Mouse (Mus musculus) heart, postnatal 10 days (tissue): ENCODE measurements around the gene Hist2h3b. TPM values are rescaled to one million over a fixed set of nuclear protein-coding genes. Genes with fewer than 3 reads are reported as not detected.
"Not testable (repeated sequence)": the region's sequence is repeated elsewhere in the genome, so short reads cannot be mapped to it uniquely, and the experiment has no call there.

Source experiments
- DNase-seq, 2 experiments: peaks; one replicate each; pipeline ENCODE4 v3.0.0; 2021
- intact Hi-C: fragments of 180-260 bp; cut with DNase I; formaldehyde crosslinking; loops from one replicate; pipeline ENCODE4 v1.15.1; 2025
- microRNA-seq, 2 experiments: library from miRNA; unstranded; fragments of <30 nt; microRNA quantifications; one replicate each; pipeline ENCODE4 v1.2.0; 2022
- total RNA-seq, 2 experiments: library from RNA; stranded (reverse); gene quantifications; 2 replicates each; pipeline ENCODE4 v1.2.3; 2021

Gene Hist2h3b
- total RNA-seq, 2 experiments from 2014 or later, result 369 to 427 TPM

DNA sequence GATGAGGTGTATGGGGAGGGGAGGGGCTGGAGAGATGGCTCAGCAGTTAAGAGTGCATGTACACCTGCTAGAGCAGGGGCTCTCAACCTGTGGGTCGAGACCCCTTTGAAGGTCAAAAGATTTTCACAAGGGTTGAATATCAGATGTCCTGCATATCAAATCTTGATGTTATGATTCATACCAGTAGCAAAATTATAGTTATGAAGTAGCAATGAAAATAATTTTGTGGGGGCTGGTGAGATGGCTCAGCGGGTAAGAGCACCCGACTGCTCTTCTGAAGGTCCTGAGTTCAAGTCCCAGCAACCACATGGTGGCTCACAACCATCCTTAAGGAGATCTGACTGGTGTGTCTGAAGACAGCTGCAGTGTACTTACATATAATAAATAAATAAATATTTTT lies 22.3 kb downstream of the Hist2h3b start:
- DNase-seq, intact Hi-C loops: not testable (repeated sequence)

GRCm38 (mm10) chr3:96292641-96293040 lies 24.2 kb downstream of the Hist2h3b start:
- intact Hi-C loops, result no loop called here
- DNase-seq, result no peak

DNA sequence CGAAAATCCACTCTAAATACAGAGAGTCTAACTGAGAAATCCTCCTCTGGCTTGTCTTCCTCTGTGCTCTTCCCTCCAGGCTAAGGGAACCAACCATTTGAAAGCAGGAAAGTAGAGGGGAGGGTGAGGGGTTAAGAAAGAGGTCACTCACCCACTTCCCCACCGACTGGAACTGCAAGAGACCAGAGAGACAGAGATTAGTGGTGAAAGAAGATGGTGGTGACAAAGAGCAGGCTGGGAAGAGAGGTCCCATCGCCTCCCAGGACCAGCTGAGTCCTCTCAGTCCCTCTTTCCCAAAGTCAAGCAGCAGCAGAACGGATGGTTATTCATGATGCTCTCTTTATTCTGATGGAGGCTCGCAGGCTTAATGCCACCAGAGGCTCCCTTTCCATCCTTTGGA lies 24.9 kb downstream of the Hist2h3b start:
- intact Hi-C loops, result no loop called here
- no peak for DNase-seq

DNA sequence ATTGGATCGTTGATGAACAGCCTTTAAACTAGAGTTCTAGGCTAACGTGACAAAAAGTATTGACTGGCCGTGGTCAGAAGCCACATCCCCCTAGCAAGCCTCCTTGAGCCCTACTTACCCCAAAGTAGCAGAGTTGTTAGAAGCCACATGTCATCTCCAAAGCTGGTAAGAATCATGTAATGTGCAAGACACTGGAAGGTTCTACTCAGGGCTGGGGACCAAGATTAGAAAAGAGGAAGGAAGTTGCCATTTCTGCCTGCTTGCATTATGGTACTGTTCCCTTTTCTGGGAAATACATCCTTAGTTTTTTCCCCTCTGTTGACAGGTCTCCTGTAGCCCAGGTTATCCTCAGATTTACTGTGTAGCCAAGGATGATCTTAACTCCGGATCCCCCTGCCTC lies 25.3 kb downstream of the Hist2h3b start, which contains the start of gene Fcgr1:
Gene Fcgr1 (minus strand): TSS at position 183 of the 400 bp plus-strand sequence.
- intact Hi-C loops, result no loop called here

GRCm38 (mm10) chr3:96298360-96298759 lies 29.9 kb downstream of the Hist2h3b start:
- intact Hi-C loops, result no loop called here
- no peak for DNase-seq

More for the DNA sequence above, 25.3 kb downstream of the Hist2h3b start, which contains the start of gene Fcgr1:
- DNase-seq, result no peak

GRCm38 (mm10) chr3:96299562-96299961 lies 31.1 kb downstream of the Hist2h3b start:
- no peak for DNase-seq
- intact Hi-C loops, result no loop called here

DNA sequence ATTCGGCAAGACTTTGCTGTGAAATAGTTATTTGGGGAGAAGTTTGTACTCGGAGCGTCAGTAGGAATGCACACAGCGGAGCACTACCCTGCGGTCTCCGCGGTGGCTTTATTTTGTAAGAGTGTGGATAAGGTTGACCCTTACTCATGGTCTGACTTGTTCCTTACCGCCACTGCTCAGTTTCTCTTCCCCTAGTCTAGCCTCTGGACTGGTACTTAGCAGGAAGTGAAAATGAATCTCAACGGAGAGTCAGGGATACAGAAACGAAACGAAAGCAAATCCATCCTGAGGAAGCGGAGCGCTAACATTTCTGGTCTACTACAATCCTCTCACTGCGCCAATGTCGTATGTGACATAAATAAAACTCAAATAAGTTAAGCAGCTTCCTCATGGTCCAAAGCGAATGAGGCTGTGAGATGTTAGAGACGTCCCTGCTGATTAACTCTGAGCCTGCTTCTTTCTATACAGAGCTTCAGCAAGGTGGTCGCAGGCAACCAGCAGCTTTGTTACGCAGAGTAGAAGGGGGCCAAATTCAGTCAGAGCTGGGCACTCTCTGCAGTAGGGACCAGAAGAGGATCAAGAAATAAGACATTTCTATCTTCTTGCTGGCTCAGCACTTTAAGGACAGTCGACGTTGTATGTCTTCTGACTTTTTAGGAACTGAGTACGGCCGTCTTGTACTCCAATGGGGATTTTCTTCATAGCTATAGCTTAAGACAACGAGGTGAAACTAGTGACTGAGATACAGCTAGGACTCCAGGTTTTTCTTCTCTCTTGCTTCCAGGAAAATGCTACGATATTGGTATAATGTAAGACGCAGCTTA lies 32.5 kb downstream of the Hist2h3b start:
- intact Hi-C loops, result no loop called here
- DNase-seq, result peak; percentile 14 to 18

- DNase-seq, result no peak
- intact Hi-C loops, result no loop called here
These were observed 33.6 kb downstream of the Hist2h3b start for GRCm38 (mm10) chr3:96302076-96302475.

DNA sequence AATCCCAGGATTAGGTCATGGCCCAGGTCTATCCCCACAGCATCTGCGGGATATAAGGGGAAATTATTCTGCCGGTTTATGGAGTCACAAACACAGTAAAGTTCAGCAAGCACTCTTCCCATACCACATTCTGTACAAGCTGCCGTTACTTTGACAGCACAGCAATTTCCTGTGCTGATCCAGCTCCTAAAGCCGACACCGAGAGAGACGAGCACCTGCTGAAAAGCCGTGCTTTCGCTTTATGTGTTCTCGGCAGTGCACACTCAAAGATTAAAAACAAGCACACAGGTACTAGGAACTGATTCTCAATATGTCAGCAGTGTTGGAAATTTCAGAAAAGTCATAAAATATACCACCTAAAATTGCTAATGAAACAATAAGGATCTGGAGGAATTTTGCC lies 38.1 kb downstream of the Hist2h3b start:
- intact Hi-C loops, result no loop called here

GRCm38 (mm10) chr3:96309441-96309840 lies 41.0 kb downstream of the Hist2h3b start:
- intact Hi-C loops, result no loop called here
- no peak for DNase-seq

More for the DNA sequence above, 38.1 kb downstream of the Hist2h3b start:
- DNase-seq, result no peak

DNA sequence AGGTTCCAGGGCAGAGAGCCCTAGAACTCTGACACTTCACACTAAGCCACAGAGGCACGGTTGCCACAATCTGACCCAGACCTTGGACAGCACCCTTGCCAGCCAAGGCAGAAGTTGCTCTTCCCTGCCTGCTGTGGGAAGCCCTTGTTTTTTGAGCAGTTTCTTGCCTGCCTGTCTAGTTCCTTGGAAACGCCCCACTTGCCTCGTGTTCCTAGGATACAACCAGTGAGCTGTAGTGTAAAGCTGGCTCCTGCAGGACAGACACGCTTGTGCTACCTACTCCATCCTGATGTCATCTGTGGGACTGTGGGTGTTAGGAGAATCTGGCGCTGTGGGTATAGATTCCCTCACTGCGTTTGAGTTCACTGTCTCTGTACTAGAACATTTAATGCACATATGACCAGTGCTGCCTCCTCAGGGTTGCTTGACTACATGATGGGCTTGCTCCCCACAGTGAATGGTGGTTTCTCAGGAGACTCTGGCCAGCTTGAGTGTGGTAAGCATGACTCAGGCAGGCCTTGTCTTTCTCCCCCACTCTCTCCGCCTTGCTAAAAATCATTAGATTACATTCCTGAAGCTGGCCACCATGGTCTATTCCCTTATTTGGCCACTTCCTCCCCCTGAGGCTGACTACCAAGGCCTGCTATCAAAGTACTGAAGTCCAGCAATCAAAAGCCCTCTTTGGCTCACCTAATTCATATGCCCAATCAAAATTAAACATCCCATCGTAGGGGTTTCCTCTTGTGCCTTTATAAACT lies 44.1 kb downstream of the Hist2h3b start:
- intact Hi-C loops, result no loop called here
- no peak for DNase-seq

Small RNAs within 50 kb of the gene (microRNA-seq; reads per million reads assigned to microRNA genes)
- gene Gm44492 (0 to 0.70 reads per million in 2 experiments), gene Gm47311 (0 reads per million in 2 experiments), gene Gm47313 (0 reads per million in 2 experiments)

Other genes with a start within 250 kb of the Hist2h3b start
- 10 to 100 TPM; 24.7 to 34.4 TPM for gene Vps45, start 210.2 kb upstream of the Hist2h3b start, total RNA-seq
- 10 to 100 TPM; 50.9 to 51.0 TPM for gene Otud7b, start 164.1 kb upstream of the Hist2h3b start, total RNA-seq
- gene Mtmr11, start 106.7 kb upstream of the Hist2h3b start, total RNA-seq, result 1 to 10 TPM; 6.6 to 7.8 TPM
- gene Sf3b4, start 96.3 kb upstream of the Hist2h3b start, total RNA-seq, result 10 to 100 TPM; 27.8 to 28.2 TPM
- gene Sv2a, start 87.5 kb upstream of the Hist2h3b start, total RNA-seq, result 10 to 100 TPM; 13.7 to 14.0 TPM
- gene Bola1, start 48.9 kb upstream of the Hist2h3b start, total RNA-seq, result 10 to 100 TPM; 19.3 to 19.6 TPM
- 10 to 100 TPM; 10.6 to 14.9 TPM for gene Hist2h2ab, start 48.8 kb upstream of the Hist2h3b start, total RNA-seq
- 100 to 1,000 TPM; 103 to 121 TPM for gene Hist2h2ac, start 47.8 kb upstream of the Hist2h3b start, total RNA-seq
- gene Hist2h2be, start 47.5 kb upstream of the Hist2h3b start, total RNA-seq, result 1 to 10 TPM; 4.6 to 5.9 TPM
- gene Hist2h3c2, start 29.5 kb upstream of the Hist2h3b start, total RNA-seq, result 10 to 100 TPM; 78.6 to 96.2 TPM
- gene Hist2h2aa2, start 28.4 kb upstream of the Hist2h3b start, total RNA-seq, result 100 to 1,000 TPM; 615 to 716 TPM
- 10 to 100 TPM; 21.8 to 28.9 TPM for gene Hist2h2aa1, start 23.2 kb upstream of the Hist2h3b start, total RNA-seq
- gene Hist2h3c1, start 22.0 kb upstream of the Hist2h3b start, total RNA-seq, result under 1 TPM in 1 of 2 experiments, not detected in 1; 0.22 TPM
- 10 to 100 TPM; 49.8 to 51.8 TPM for gene Hist2h4, start 5.3 kb upstream of the Hist2h3b start, total RNA-seq
- gene Hist2h2bb, start 1.1 kb downstream of the Hist2h3b start, total RNA-seq, result 100 to 1,000 TPM; 376 to 419 TPM
- 1 to 10 TPM in 1 of 2 experiments, under 1 TPM in 1; 0.38 to 1.2 TPM for gene Fcgr1, start 25.3 kb downstream of the Hist2h3b start, total RNA-seq
- not detected for gene BC107364, start 183.7 kb downstream of the Hist2h3b start, total RNA-seq